Mouse (Mus musculus) neural tube, embryonic 11.5 days (tissue): Measurements from ENCODE around the gene Rpe. TPM values are rescaled to one million over a fixed set of nuclear protein-coding genes. Genes with fewer than 3 reads are reported as not detected.

Experiments
- ATAC-seq: fragments of 200-750 bp; cut with Nextera tagmentation; 2 replicates; pipeline ENCODE4 v1.8.0; 2017; ENCODE audit warnings: moderate number of reproducible peaks, mild to moderate bottlenecking, moderate TSS enrichment, moderate library complexity; ENCODE audit not compliant: insufficient read depth, low FRiP score, low TSS enrichment
- DNase-seq: peaks from one replicate; pipeline ENCODE4 v3.0.0-alpha.2; 2015; ENCODE audit warnings: low spot score
- H3K27ac ChIP-seq: fragments of 300-500 bp; sonication (generic); 2 replicates; pipeline ENCODE4 v1.5.1; 2014; ENCODE audit warnings: low read depth, mild to moderate bottlenecking, low read length
- H3K27me3 ChIP-seq: fragments of 300-500 bp; sonication (generic); 2 replicates; pipeline ENCODE4 v1.6.1; 2014; ENCODE audit warnings: mild to moderate bottlenecking, low read length, mixed read lengths; ENCODE audit not compliant: control insufficient read depth, insufficient read depth
- H3K36me3 ChIP-seq: fragments of 300-500 bp; sonication (generic); 2 replicates; pipeline ENCODE4 v1.6.1; 2014; ENCODE audit warnings: mild to moderate bottlenecking, low read length, moderate library complexity, mixed read lengths; ENCODE audit not compliant: control insufficient read depth, insufficient read depth
- H3K4me1 ChIP-seq: fragments of 300-500 bp; sonication (generic); 2 replicates; pipeline ENCODE4 v1.6.1; 2014; ENCODE audit warnings: low read length, mixed read lengths; ENCODE audit not compliant: control insufficient read depth, insufficient read depth
- H3K4me2 ChIP-seq: fragments of 300-500 bp; sonication (generic); 2 replicates; pipeline ENCODE4 v1.6.1; 2014; ENCODE audit warnings: low read depth, mild to moderate bottlenecking, moderate library complexity
- H3K4me3 ChIP-seq: fragments of 300-500 bp; sonication (generic); 2 replicates; pipeline ENCODE4 v1.5.1; 2014; ENCODE audit warnings: low read depth, low read length
- H3K9ac ChIP-seq: fragments of 300-500 bp; sonication (generic); 2 replicates; pipeline ENCODE4 v1.6.1; 2014; ENCODE audit warnings: mild to moderate bottlenecking, low read length
- H3K9me3 ChIP-seq: fragments of 300-500 bp; sonication (generic); 2 replicates; pipeline ENCODE4 v1.6.1; 2016; ENCODE audit warnings: low read length; ENCODE audit not compliant: control insufficient read depth
- WGBS: fragments of 180-500 bp; shearing (Covaris S2); extraction: QIAGEN DNeasy Blood & Tissue Kit; methylation state at CpG from one replicate; pipeline ENCODE4 v1.1.7; 2014; 5-methylcytosine and 5-hydroxymethylcytosine counted together
- polyA plus RNA-seq: library from polyadenylated mRNA; unstranded; fragments of >200 nt; fragmentation: Nextera tagmentation; extraction: Ambion mirVana; gene quantifications from 2 replicates; pipeline ENCODE4 v1.2.1, GENCODE M21; 2014

Rpe gene
- polyA plus RNA-seq, 1 experiment from 2014 or later: 54.5 TPM

GRCm38 (mm10) chr1:66712859-66713258 lies 12.2 kb downstream of the Rpe start:
- H3K4me3 ChIP-seq: no peak overlapping the region
- DNase-seq (no peak), ATAC-seq (no peak)
- WGBS: 92% methylated on average over 3 of the region's 3 CpGs
- H3K27ac ChIP-seq: no peak overlapping the region
- H3K36me3 ChIP-seq: 0 out of 2 replicates have a peak, but pooled peaks cover 3% of the 10 kb centered on the region
- H3K9ac ChIP-seq: no peak overlapping the region
- no peak overlapping the region for H3K4me2 ChIP-seq
- no peaks in the 10 kb centered on the region for H3K9me3 ChIP-seq
- no peaks in the 10 kb centered on the region for H3K4me1 ChIP-seq
- no peaks in the 10 kb centered on the region for H3K27me3 ChIP-seq

DNA sequence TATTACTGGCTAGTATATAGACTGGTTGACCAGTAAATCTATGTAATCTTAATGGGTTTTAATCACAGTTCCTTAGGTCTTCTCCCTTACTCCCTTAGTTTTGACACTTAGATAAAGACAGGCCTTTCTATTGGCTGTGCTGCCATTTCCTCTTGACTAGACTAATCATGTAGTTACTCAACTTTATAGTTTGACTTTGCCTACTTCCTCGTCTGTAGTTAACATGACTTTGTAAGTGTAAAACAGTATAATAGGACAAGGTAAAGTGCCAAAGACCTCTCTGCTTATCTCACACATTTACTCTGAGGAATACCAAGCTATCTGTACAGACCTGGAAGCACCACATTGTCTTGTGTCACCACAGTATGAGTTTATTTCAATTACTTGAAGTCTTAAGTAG lies 29.9 kb downstream of the Rpe start:
- no peak overlapping the region for H3K4me2 ChIP-seq
- H3K4me1 ChIP-seq: no peaks in the 10 kb centered on the region
- H3K9ac ChIP-seq: no peak overlapping the region
- H3K4me3 ChIP-seq: no peak overlapping the region
- H3K27me3 ChIP-seq: no peaks in the 10 kb centered on the region
- DNase-seq: no peak
- H3K36me3 ChIP-seq: no peaks in the 10 kb centered on the region; the same call in 1 of the 2 replicates
- 80% methylated on average over 1 of the region's 1 CpGs for WGBS
- no peak for ATAC-seq
- H3K9me3 ChIP-seq: no peaks in the 10 kb centered on the region
- no peak overlapping the region for H3K27ac ChIP-seq

DNA sequence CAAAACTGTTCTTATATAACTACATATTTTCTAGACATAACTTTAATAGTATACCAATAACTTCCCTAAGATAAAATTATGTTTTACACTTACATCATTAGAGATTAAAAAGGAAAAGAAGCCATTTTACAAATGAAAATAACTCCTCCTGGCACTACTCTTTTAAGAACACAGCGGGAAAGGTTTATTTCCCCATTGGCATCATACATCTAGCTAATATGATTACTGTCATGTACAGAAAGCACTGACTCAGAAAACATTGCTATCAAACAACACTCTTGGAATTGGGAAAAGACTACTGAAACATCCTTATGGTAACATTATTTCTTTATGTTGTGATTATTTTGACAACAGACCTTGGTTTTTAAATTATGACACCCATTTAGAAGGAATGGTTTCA lies 68.1 kb downstream of the Rpe start:
- Histone ChIP-seq H3K27me3 (no peaks in the 10 kb centered on the region), H3K27ac (no peak overlapping the region), H3K9me3 (no peaks in the 10 kb centered on the region), H3K36me3 (no peaks in the 10 kb centered on the region; the same call in 1 of the 2 replicates), H3K4me2 (no peak overlapping the region), H3K4me1 (no peaks in the 10 kb centered on the region), H3K9ac (no peak overlapping the region), H3K4me3 (no peak overlapping the region)
- WGBS: 88% methylated on average over 1 of the region's 1 CpGs
- DNase-seq: no peak
- no peak for ATAC-seq

Other genes with a start within 250 kb of the Rpe start
- gene Unc80, start 232.5 kb upstream of the Rpe start, polyA plus RNA-seq: 0.47 and 1.0 TPM in 2 replicates
- 9.3 and 11.0 TPM in 2 replicates for gene Kansl1l, start 116.7 kb downstream of the Rpe start, polyA plus RNA-seq
- 56.3 and 59.0 TPM in 2 replicates for gene Acadl, start 162.4 kb downstream of the Rpe start, polyA plus RNA-seq
- gene Myl1, start 244.6 kb downstream of the Rpe start, polyA plus RNA-seq: 63.7 and 76.6 TPM in 2 replicates